Mouse (Mus musculus) lung, embryonic 15.5 days (tissue): ENCODE results near the gene Kcnh7. TPM values are rescaled to one million over a fixed set of nuclear protein-coding genes. Genes with fewer than 3 reads are reported as not detected.

ENCODE experiments used
- ATAC-seq: fragments of 200-750 bp; cut with Nextera tagmentation; 2 replicates; pipeline ENCODE4 v1.8.0; 2017; ENCODE audit warnings: moderate number of reproducible peaks, borderline replicate concordance; ENCODE audit not compliant: low FRiP score, low TSS enrichment; ENCODE audit errors: extremely low read depth
- H3K27ac ChIP-seq: fragments of 300-500 bp; sonication (generic); 2 replicates; pipeline ENCODE4 v1.5.1; 2015; ENCODE audit warnings: moderate library complexity, mild to moderate bottlenecking, inconsistent platforms
- H3K27me3 ChIP-seq: fragments of 300-500 bp; sonication (generic); 2 replicates; pipeline ENCODE4 v1.6.1; 2015; ENCODE audit warnings: inconsistent platforms
- H3K36me3 ChIP-seq: fragments of 300-500 bp; sonication (generic); 2 replicates; pipeline ENCODE4 v1.6.1; 2015; ENCODE audit warnings: inconsistent platforms
- H3K4me1 ChIP-seq: fragments of 300-500 bp; sonication (generic); 2 replicates; pipeline ENCODE4 v1.6.1; 2015; ENCODE audit warnings: inconsistent platforms
- H3K4me2 ChIP-seq: fragments of 300-500 bp; sonication (generic); 2 replicates; pipeline ENCODE4 v1.6.1; 2015; ENCODE audit warnings: inconsistent platforms, mild to moderate bottlenecking, moderate library complexity
- H3K4me3 ChIP-seq: fragments of 300-500 bp; sonication (generic); 2 replicates; pipeline ENCODE4 v1.5.1; 2015; ENCODE audit warnings: mild to moderate bottlenecking, inconsistent platforms
- H3K9ac ChIP-seq: fragments of 300-500 bp; sonication (generic); 2 replicates; pipeline ENCODE4 v1.6.1; 2015; ENCODE audit warnings: inconsistent platforms
- H3K9me3 ChIP-seq: fragments of 300-500 bp; sonication (generic); 2 replicates; pipeline ENCODE4 v1.6.1; 2016; ENCODE audit warnings: inconsistent platforms
- WGBS: fragments of 180-500 bp; shearing (Covaris S2); methylation state at CpG from one replicate; pipeline ENCODE4 v1.1.7; 2015; 5-methylcytosine and 5-hydroxymethylcytosine counted together
- polyA plus RNA-seq: library from polyadenylated mRNA; unstranded; fragments of >200 nt; fragmentation: Nextera tagmentation; extraction: Ambion mirVana; gene quantifications from 2 replicates; pipeline ENCODE4 v1.2.1, GENCODE M21; 2015

Gene Kcnh7
- polyA plus RNA-seq, 1 experiment from 2014 or later = 0.25 TPM

DNA sequence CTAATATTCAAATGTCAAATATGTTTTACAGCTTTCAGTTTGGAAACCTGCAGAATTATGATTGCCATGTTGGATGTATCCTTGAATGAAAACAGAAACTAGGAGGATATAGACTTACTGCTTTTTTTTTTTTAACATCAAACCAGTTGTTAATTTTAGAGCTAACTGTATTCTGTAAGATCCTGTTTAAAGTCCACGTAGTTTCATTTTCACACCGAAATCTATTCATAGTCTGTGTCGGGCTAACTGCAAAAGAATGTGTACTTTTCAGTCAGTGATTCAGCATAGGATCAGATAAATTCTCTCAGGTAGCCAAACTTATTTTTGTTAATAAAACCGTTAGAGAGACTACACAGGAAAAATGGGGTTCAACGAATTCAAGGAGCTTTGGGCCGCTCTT is 498.2 kb downstream of the Kcnh7 start:
- H3K27ac ChIP-seq = no peak overlapping the region
- H3K4me1 ChIP-seq = no peaks in the 10 kb centered on the region
- WGBS = 81% methylated on average over 6 of the region's 6 CpGs
- no peak overlapping the region for H3K4me2 ChIP-seq
- ATAC-seq = no peak
- H3K36me3 ChIP-seq = no peaks in the 10 kb centered on the region
- H3K9me3 ChIP-seq = no peaks in the 10 kb centered on the region
- H3K4me3 ChIP-seq = no peak overlapping the region
- H3K9ac ChIP-seq = no peak overlapping the region
- H3K27me3 ChIP-seq = no peaks in the 10 kb centered on the region

DNA sequence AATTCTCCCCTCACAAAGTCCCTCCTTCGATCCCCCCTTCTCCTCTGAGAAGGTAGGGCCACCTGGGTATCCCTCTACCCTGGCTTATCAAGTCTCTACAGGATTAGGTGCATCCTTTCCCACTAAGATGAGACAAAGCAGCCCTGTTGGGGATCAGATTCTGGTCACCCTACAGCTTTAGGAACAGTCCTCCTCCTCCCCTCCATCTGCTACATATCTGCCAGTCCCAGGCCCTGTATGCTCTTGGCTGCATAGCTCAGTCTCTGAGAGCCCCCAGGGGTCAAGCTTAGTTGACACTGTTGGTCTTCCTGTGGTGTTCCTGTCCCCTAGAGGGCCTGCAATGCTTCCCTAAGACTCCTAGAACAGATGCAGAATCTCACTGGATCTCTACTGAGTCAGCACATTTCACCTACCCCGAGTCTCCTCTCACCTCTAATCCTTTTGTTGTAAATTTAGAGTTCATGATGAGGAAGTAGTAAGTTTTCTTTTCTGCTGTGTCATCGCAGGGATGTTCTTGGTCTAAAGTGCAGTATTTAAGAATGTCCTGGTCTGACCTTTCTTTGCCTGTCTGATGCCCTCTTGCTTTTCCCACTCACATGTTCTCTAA is 499.0 kb downstream of the Kcnh7 start:
- no peak overlapping the region for H3K4me2 ChIP-seq
- 64% methylated on average over 3 of the region's 3 CpGs for WGBS
- no peak overlapping the region for H3K27ac ChIP-seq
- H3K36me3 ChIP-seq = no peaks in the 10 kb centered on the region
- no peaks in the 10 kb centered on the region for H3K9me3 ChIP-seq
- H3K27me3 ChIP-seq = no peaks in the 10 kb centered on the region
- no peak overlapping the region for H3K9ac ChIP-seq
- H3K4me3 ChIP-seq = no peak overlapping the region
- no peak for ATAC-seq
- no peaks in the 10 kb centered on the region for H3K4me1 ChIP-seq

DNA sequence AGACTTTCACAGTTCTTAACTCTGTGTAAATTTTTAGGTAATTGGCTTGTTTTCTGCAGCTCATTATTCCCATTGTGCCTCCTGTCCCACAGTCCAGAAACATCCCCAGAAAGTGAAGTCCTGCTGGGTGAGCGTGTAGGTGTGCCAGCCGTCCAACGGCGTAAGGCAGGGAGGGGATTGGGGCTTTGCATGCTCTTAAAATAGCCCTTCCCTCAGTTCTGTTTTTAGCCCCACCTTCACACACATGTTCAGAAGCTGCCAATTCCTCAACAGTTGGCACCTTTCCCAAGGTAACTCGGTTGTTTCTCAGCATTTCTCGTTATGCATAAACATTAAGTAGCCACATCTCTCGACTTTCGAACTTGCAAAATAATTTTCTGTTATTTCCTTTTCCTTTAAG is 502.4 kb downstream of the Kcnh7 start:
- no peak for ATAC-seq
- H3K4me2 ChIP-seq = no peak overlapping the region
- H3K9ac ChIP-seq = no peak overlapping the region

DNA sequence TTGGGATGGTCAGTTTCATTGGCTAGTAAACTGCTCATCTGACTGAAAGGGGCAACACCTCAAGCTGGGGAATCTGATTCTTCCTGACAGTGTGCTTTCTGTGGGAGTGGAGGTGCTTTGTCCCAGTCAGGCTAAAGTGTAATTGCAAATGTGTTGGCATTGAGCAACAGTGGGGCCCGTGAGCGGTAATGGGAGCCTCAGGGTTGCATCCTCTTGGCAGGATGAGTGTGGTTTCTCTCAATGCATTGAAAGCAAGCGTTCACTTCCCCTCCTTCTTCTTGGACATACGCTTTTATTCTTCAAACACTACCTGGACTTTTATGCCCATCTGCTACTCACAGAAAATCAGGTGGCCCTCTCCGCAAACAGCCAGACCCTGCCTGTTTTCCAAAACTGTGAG is 511.3 kb downstream of the Kcnh7 start:
- no peak overlapping the region for H3K4me2 ChIP-seq
- no peaks in the 10 kb centered on the region for H3K9me3 ChIP-seq
- H3K4me1 ChIP-seq = no peaks in the 10 kb centered on the region
- H3K27me3 ChIP-seq = no peaks in the 10 kb centered on the region
- ATAC-seq = no peak
- H3K27ac ChIP-seq = no peak overlapping the region
- no peak overlapping the region for H3K4me3 ChIP-seq
- WGBS = 86% methylated on average over 5 of the region's 5 CpGs
- H3K9ac ChIP-seq = no peak overlapping the region
- H3K36me3 ChIP-seq = no peaks in the 10 kb centered on the region

More for the DNA sequence above, 502.4 kb downstream of the Kcnh7 start:
- Histone ChIP-seq H3K27me3 (no peaks in the 10 kb centered on the region), H3K9me3 (no peaks in the 10 kb centered on the region), H3K4me3 (no peak overlapping the region), H3K27ac (no peak overlapping the region), H3K4me1 (no peaks in the 10 kb centered on the region), H3K36me3 (no peaks in the 10 kb centered on the region)
- 76% methylated on average over 8 of the region's 8 CpGs for WGBS

DNA sequence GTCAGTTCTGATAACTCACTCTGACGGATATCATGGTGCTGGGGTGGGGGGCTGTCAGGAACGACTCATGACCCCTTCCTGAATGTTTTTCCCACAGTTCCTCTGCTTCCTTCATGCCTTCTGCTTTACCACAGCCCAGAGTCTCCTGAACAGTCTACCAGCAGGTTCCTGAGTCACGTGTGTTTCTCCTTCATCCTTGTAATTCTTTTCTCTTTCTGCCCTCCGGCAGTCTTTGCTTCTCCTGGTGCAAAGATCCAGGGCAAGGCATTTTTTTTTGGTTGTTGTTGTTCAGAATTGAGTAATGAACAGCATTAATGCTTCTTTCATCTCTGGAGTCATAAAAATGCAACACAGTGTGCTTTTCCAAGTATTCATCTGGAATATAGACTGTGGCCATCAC is 513.3 kb downstream of the Kcnh7 start:
- no peak overlapping the region for H3K9ac ChIP-seq
- H3K27me3 ChIP-seq = no peaks in the 10 kb centered on the region
- 76% methylated on average over 4 of the region's 4 CpGs for WGBS
- H3K36me3 ChIP-seq = no peaks in the 10 kb centered on the region
- H3K4me3 ChIP-seq = no peak overlapping the region
- no peak overlapping the region for H3K4me2 ChIP-seq
- H3K4me1 ChIP-seq = no peaks in the 10 kb centered on the region
- H3K9me3 ChIP-seq = no peaks in the 10 kb centered on the region
- H3K27ac ChIP-seq = no peak overlapping the region
- no peak for ATAC-seq

DNA sequence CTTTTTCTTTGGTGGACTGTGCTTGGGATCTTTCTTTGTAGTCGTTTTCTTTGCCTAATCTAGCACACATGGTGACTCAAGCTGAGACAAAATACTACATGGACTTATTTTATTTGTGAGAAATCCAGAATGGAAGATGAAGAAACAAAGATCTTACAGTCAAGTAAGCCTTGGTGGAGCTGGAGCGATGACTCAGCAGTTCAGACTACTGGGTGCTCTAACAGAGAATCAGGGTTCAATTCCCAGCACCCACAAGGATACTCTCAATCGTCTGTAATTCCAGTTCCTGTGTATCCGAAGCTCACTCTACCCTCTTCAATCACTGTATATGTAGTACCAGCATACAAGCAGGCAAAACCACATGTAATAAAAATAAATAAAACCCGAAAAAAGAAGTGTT is 513.8 kb downstream of the Kcnh7 start:
- Histone ChIP-seq H3K4me2 (no peak overlapping the region), H3K27me3 (no peaks in the 10 kb centered on the region), H3K4me3 (no peak overlapping the region), H3K27ac (no peak overlapping the region), H3K36me3 (no peaks in the 10 kb centered on the region), H3K9me3 (no peaks in the 10 kb centered on the region), H3K4me1 (no peaks in the 10 kb centered on the region), H3K9ac (no peak overlapping the region)
- WGBS = 75% methylated on average over 5 of the region's 5 CpGs
- no peak for ATAC-seq

DNA sequence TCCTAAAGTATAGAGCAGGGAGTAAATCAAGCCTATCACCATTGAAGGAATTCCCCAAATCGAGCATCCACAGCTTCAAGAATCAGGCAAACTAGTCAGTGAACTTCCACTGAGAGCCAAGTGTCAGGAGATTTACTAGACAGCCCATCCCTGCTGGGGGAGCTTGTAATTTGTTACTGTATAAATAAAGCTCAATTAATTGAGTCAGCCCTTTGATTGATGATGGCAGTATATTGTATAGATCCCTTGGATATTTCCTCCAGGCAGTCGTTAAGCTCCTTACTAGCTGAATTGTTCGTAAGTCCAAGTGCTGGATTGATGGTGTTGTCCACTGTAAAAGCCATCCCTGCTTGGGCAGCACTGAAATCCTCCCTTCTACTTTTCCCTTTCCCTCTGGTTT is 514.2 kb downstream of the Kcnh7 start:
- H3K4me3 ChIP-seq = no peak overlapping the region
- no peaks in the 10 kb centered on the region for H3K4me1 ChIP-seq
- ATAC-seq = no peak
- no peaks in the 10 kb centered on the region for H3K36me3 ChIP-seq
- no peak overlapping the region for H3K4me2 ChIP-seq
- H3K9ac ChIP-seq = no peak overlapping the region
- 64% methylated on average over 3 of the region's 3 CpGs for WGBS
- H3K27me3 ChIP-seq = no peaks in the 10 kb centered on the region
- H3K27ac ChIP-seq = no peak overlapping the region
- H3K9me3 ChIP-seq = no peaks in the 10 kb centered on the region

DNA sequence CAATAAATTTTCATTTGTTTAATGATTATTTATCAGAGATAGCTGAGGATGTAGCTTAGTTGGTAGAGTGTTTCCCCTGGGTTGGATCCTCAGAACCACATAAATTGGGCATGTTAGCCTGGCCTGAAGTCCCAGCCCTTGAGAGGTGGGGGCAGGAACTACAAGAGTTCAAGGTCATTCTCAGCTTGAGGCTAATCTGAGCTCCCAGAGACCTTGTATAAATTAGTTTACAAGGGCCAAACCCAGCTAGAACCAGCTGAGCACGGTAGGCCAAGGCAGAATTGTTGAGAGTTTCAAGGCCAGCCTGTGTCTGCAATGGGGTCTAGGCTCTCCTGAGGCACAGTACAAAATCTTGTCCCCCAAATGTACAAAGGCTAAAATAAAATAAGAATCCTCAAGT is 518.6 kb downstream of the Kcnh7 start:
- Histone ChIP-seq H3K27ac (no peak overlapping the region), H3K36me3 (no peaks in the 10 kb centered on the region), H3K4me1 (no peaks in the 10 kb centered on the region), H3K4me2 (no peak overlapping the region), H3K9me3 (no peaks in the 10 kb centered on the region), H3K27me3 (peaks cover 6% of the 10 kb centered on the region), H3K9ac (no peak overlapping the region), H3K4me3 (no peak overlapping the region)
- WGBS = 59% methylated on average over 1 of the region's 1 CpGs
- ATAC-seq = no peak

DNA sequence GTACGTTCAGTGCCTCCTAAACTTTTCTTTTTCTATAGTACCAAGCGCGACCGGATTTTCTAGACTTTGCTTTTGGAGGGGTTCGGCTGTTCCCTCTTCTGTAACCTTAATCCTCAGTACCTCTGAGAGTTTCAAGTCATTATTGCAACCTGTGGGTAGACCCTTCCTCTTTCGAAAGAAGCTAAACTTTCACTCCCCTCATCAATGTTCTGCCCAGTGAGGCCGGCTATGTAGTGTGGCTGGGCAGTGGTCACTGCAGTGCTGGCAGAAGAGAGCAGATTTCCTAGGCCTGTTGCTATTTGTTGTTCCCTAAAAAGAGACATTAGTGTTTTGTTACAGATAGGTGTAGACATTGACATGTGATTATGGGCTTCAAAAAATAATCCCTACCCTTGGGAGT is 519.2 kb downstream of the Kcnh7 start:
- H3K4me1 ChIP-seq = no peaks in the 10 kb centered on the region
- ATAC-seq = no peak
- no peaks in the 10 kb centered on the region for H3K36me3 ChIP-seq
- H3K27ac ChIP-seq = no peak overlapping the region
- H3K9ac ChIP-seq = no peak overlapping the region
- peak overlapping the region; percentile 64 for H3K4me3 ChIP-seq
- H3K4me2 ChIP-seq = peak overlapping the region; percentile 90
- H3K9me3 ChIP-seq = no peaks in the 10 kb centered on the region
- H3K27me3 ChIP-seq = peaks cover 6% of the 10 kb centered on the region
- 54% methylated on average over 7 of the region's 7 CpGs for WGBS

DNA sequence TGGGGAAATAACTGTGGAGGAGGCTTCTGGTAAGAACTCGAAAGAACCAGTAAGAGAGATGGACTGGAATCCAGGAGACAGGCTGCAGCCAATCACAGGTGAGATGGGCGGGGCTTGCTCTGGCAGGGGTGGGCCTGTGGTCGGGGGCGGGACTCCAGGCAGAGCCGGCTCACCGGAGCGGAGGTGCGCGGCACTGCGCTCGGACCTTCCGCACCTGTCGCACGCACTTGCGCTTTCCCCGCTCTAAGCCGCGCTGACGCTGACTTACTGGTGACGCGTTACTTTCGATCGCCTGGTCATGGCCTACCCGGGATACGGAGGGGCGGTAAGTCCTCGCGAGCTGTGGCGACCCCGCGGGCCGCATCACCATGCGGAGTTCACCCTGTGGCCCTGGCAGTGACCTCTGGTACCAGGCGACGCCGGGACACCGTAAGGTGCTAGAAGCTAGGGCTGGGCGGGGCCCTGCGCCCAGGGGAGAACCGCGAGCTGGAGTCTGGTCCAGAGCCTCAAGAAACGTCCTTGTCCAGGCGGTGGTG is 519.9 kb downstream of the Kcnh7 start, which contains the start of gene Gca:
TSS of gene Gca (plus strand) at position 151 of the 536 bp plus-strand sequence.
- Histone ChIP-seq H3K27ac (peak within 1 kb of the TSS; percentile 44; the same call in 1 of the 2 replicates), H3K4me2 (peak within 1 kb of the TSS; percentile 90), H3K36me3 (no peaks in the 10 kb centered on the region), H3K4me1 (no peaks in the 10 kb centered on the region), H3K9me3 (no peaks in the 10 kb centered on the region), H3K9ac (peak within 1 kb of the TSS; percentile 40), H3K27me3 (peaks cover 6% of the 10 kb centered on the region), H3K4me3 (peak within 1 kb of the TSS; percentile 64)
- under 1% methylated on average over 43 of the region's 43 CpGs for WGBS
- peak; percentile 98 for ATAC-seq

DNA sequence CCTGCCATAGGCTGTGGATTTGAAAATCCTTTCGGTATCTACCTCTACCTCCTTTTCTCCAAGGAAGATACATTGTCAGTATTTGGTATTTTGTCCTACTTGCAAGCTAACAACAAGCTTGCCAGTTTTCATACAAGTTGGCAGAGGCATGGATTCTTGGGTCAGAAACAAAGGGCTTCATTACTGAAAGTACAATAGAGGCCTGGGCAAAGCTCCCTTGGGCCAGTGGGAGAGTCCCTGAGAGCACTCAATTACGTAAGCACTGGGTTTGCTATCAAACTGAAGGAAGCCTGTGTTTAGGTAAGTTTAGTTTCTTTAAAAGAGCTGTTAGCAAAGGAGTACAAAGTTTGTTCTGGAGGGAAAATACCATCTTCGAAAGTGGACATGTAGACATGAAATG is 521.5 kb downstream of the Kcnh7 start:
- Histone ChIP-seq H3K4me1 (no peaks in the 10 kb centered on the region), H3K9ac (no peak overlapping the region), H3K4me2 (no peak overlapping the region), H3K27ac (no peak overlapping the region), H3K27me3 (peaks cover 6% of the 10 kb centered on the region), H3K4me3 (no peak overlapping the region), H3K36me3 (no peaks in the 10 kb centered on the region), H3K9me3 (no peaks in the 10 kb centered on the region)
- 80% methylated on average over 3 of the region's 3 CpGs for WGBS
- no peak for ATAC-seq

DNA sequence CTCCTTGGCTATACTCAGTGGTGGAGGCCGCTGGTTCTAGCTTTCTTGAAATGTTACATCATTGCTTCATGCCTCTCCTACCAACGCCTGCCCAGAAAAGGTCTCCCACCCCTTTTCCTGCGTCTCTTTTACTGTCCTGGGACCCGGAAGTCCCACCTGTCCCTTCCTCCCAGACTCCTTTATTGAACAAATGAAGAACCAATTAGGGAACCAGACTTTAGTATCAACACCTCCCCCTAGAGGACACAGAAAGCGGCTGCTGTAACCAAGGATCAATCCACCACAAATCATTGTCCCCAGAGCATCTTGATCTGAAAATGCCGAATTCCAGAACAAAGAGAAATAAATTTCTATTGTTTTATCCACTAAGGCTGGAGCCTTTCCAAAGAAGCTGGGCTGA is 523.5 kb downstream of the Kcnh7 start:
- H3K9me3 ChIP-seq = no peaks in the 10 kb centered on the region
- no peak for ATAC-seq
- H3K4me1 ChIP-seq = no peaks in the 10 kb centered on the region
- no peak overlapping the region for H3K9ac ChIP-seq
- H3K36me3 ChIP-seq = no peaks in the 10 kb centered on the region
- no peak overlapping the region for H3K27ac ChIP-seq
- 48% methylated on average over 6 of the region's 6 CpGs for WGBS
- no peak overlapping the region for H3K4me3 ChIP-seq
- peaks cover 6% of the 10 kb centered on the region for H3K27me3 ChIP-seq
- H3K4me2 ChIP-seq = no peak overlapping the region

DNA sequence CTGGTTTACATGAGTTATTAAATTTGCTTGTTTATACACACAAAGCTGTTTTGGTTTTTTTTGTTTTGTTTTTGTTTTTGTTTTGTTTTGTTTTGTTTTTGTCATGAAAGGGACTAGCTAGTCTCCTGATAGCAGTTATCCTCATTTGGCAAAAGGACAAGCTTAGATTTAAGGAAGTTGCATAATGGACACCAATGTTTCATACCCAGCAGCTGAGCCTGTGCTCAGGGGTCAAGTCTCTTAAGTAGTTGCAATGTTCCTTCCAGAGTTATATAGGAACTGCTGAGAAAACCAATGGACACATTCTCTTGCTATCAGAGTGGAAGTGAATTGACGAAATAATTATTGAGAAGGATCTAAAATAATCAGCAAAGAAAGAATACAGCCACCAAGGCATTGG is 528.0 kb downstream of the Kcnh7 start:
- 73% methylated on average over 1 of the region's 1 CpGs for WGBS
- no peak overlapping the region for H3K4me2 ChIP-seq
- no peaks in the 10 kb centered on the region for H3K4me1 ChIP-seq

More for the DNA sequence above, 528.0 kb downstream of the Kcnh7 start:
- Histone ChIP-seq H3K36me3 (no peaks in the 10 kb centered on the region), H3K27me3 (no peaks in the 10 kb centered on the region; the same call in 1 of the 2 replicates), H3K4me3 (no peak overlapping the region), H3K9me3 (no peaks in the 10 kb centered on the region), H3K27ac (no peak overlapping the region), H3K9ac (no peak overlapping the region)
- no peak for ATAC-seq
